Mouse (Mus musculus) hindbrain, postnatal 0 days (tissue): ENCODE measurements at regions not wholly inside any gene's neighbourhood (a gene's known extent, or its start where the extent isn't known, plus 50 kb on each side); places are given as distances from the start of the nearest gene placed in this dataset.

Experiments used
- ATAC-seq: fragments of 200-750 bp; cut with Nextera tagmentation; 2 replicates; pipeline ENCODE4 v1.8.0; 2017; ENCODE audit warnings: mild to moderate bottlenecking, moderate TSS enrichment, moderate library complexity
- DNase-seq: peaks from one replicate; pipeline ENCODE4 v3.0.0-alpha.2; 2015; ENCODE audit warnings: low spot score
- H3K27ac ChIP-seq: fragments of 300-500 bp; sonication (generic); 2 replicates; pipeline ENCODE4 v1.5.1; 2014; ENCODE audit warnings: mild to moderate bottlenecking
- H3K27me3 ChIP-seq: fragments of 300-500 bp; sonication (generic); 2 replicates; pipeline ENCODE4 v1.6.1; 2014; ENCODE audit warnings: low read length, mixed read lengths; ENCODE audit not compliant: insufficient read depth
- H3K36me3 ChIP-seq: fragments of 300-500 bp; sonication (generic); 2 replicates; pipeline ENCODE4 v1.6.1; 2014; ENCODE audit warnings: low read length, mixed read lengths; ENCODE audit not compliant: insufficient read depth
- H3K4me1 ChIP-seq: fragments of 300-500 bp; sonication (generic); 2 replicates; pipeline ENCODE4 v1.6.1; 2014; ENCODE audit warnings: antibody characterized with exemption, low read length, mixed read lengths; ENCODE audit not compliant: insufficient read depth
- H3K4me2 ChIP-seq: fragments of 300-500 bp; sonication (generic); 2 replicates; pipeline ENCODE4 v1.6.1; 2014; ENCODE audit warnings: low read depth, mild to moderate bottlenecking, low read length, moderate library complexity, mixed read lengths
- H3K4me3 ChIP-seq: fragments of 300-500 bp; sonication (generic); 2 replicates; pipeline ENCODE4 v1.5.1; 2014; ENCODE audit warnings: low read length
- H3K9ac ChIP-seq: fragments of 300-500 bp; sonication (generic); replicated peaks from 2 replicates; pipeline ENCODE4 v1.6.1; 2014; ENCODE audit warnings: mild to moderate bottlenecking, low read length, moderate library complexity, mixed read lengths
- H3K9me3 ChIP-seq: fragments of 300-500 bp; sonication (generic); 2 replicates; pipeline ENCODE4 v1.6.1; 2016; ENCODE audit warnings: low read length, mixed read lengths
- CTCF ChIP-seq: IDR thresholded peaks from 2 replicates; pipeline ENCODE4 v1.5.1; 2016; ENCODE audit warnings: antibody characterized with exemption, control low read depth, low read depth
- whole genome bisulfite sequencing: fragments of 180-500 bp; shearing (Covaris S2); extraction: QIAGEN DNeasy Blood & Tissue Kit; methylation state at CpG from one replicate; pipeline ENCODE4 v1.1.7; 2014; 5-methylcytosine and 5-hydroxymethylcytosine counted together

GRCm38 (mm10) chr10:92325284-92325989, 396.8 kb downstream of the Nedd1 start:
- ATAC-seq = no peak
- 72% methylated on average over 4 of the region's 4 CpGs for WGBS

GRCm38 (mm10) chr10:92314606-92315005, 407.6 kb downstream of the Nedd1 start:
- DNase-seq (peak; percentile 49), ATAC-seq (peak; percentile 68; the same call in 1 of the 2 replicates)
- Histone ChIP-seq H3K27ac (no peak overlapping the region), H3K4me1 (no peaks in the 10 kb centered on the region), H3K27me3 (no peaks in the 10 kb centered on the region), H3K36me3 (no peaks in the 10 kb centered on the region), H3K9me3 (no peaks in the 10 kb centered on the region), H3K9ac (no peak overlapping the region), H3K4me2 (no peak overlapping the region), H3K4me3 (no peak overlapping the region)
- TF ChIP-seq CTCF = no peak
- 36% methylated on average over 3 of the region's 3 CpGs for WGBS

More at GRCm38 (mm10) chr10:92325284-92325989, 396.8 kb downstream of the Nedd1 start:
- Histone ChIP-seq H3K9ac (no peak overlapping the region), H3K27ac (no peak overlapping the region), H3K36me3 (no peaks in the 10 kb centered on the region), H3K4me2 (no peak overlapping the region), H3K4me1 (no peaks in the 10 kb centered on the region), H3K9me3 (no peaks in the 10 kb centered on the region), H3K27me3 (no peaks in the 10 kb centered on the region), H3K4me3 (no peak overlapping the region)
- no peak for TF ChIP-seq CTCF
- DNase-seq = no peak

GRCm38 (mm10) chr10:92312278-92312677, 409.9 kb downstream of the Nedd1 start:
- no peak for DNase-seq
- WGBS = 57% methylated on average over 6 of the region's 6 CpGs

GRCm38 (mm10) chr10:92308643-92309042, 413.6 kb downstream of the Nedd1 start:
- H3K4me3 ChIP-seq = no peak overlapping the region
- H3K9ac ChIP-seq = no peak overlapping the region
- WGBS = 85% methylated on average over 3 of the region's 3 CpGs
- DNase-seq = no peak
- TF ChIP-seq CTCF = no peak
- ATAC-seq = no peak
- no peaks in the 10 kb centered on the region for H3K36me3 ChIP-seq
- no peaks in the 10 kb centered on the region for H3K27me3 ChIP-seq
- H3K4me2 ChIP-seq = no peak overlapping the region
- no peaks in the 10 kb centered on the region for H3K9me3 ChIP-seq
- no peaks in the 10 kb centered on the region for H3K4me1 ChIP-seq
- H3K27ac ChIP-seq = no peak overlapping the region

More at GRCm38 (mm10) chr10:92312278-92312677, 409.9 kb downstream of the Nedd1 start:
- no peak for TF ChIP-seq CTCF
- Histone ChIP-seq H3K36me3 (no peaks in the 10 kb centered on the region), H3K27me3 (no peaks in the 10 kb centered on the region), H3K27ac (no peak overlapping the region), H3K4me3 (no peak overlapping the region), H3K9ac (no peak overlapping the region), H3K4me2 (no peak overlapping the region), H3K4me1 (no peaks in the 10 kb centered on the region), H3K9me3 (no peaks in the 10 kb centered on the region)
- ATAC-seq = no peak

- Histone ChIP-seq H3K9me3 (no peaks in the 10 kb centered on the region), H3K27ac (no peak overlapping the region), H3K4me3 (no peak overlapping the region), H3K9ac (no peak overlapping the region), H3K4me2 (no peak overlapping the region), H3K27me3 (no peaks in the 10 kb centered on the region), H3K4me1 (no peaks in the 10 kb centered on the region), H3K36me3 (no peaks in the 10 kb centered on the region)
- 30% methylated on average over 3 of the region's 3 CpGs for WGBS
- peak; percentile 74 for DNase-seq
- no peak for ATAC-seq
- TF ChIP-seq CTCF = peak; percentile 83
Observed at GRCm38 (mm10) chr10:92307861-92308260, 414.4 kb downstream of the Nedd1 start.

- no peak for ATAC-seq
- Histone ChIP-seq H3K27me3 (no peaks in the 10 kb centered on the region), H3K36me3 (no peaks in the 10 kb centered on the region), H3K9me3 (no peaks in the 10 kb centered on the region), H3K4me3 (no peak overlapping the region), H3K4me1 (0 out of 2 replicates have a peak, but pooled peaks cover 3% of the 10 kb centered on the region), H3K27ac (no peak overlapping the region), H3K9ac (no peak overlapping the region), H3K4me2 (no peak overlapping the region)
- no peak for TF ChIP-seq CTCF
- no peak for DNase-seq
- WGBS = 80% methylated on average over 13 of the region's 13 CpGs
Observed at GRCm38 (mm10) chr10:92298693-92299092, 423.5 kb downstream of the Nedd1 start.

GRCm38 (mm10) chr10:92296837-92297236, 425.4 kb downstream of the Nedd1 start:
- Histone ChIP-seq H3K27ac (no peak overlapping the region), H3K36me3 (no peaks in the 10 kb centered on the region), H3K4me1 (0 out of 2 replicates have a peak, but pooled peaks cover 3% of the 10 kb centered on the region), H3K9ac (no peak overlapping the region), H3K9me3 (no peaks in the 10 kb centered on the region), H3K4me3 (no peak overlapping the region), H3K27me3 (no peaks in the 10 kb centered on the region), H3K4me2 (no peak overlapping the region)
- no peak for DNase-seq
- TF ChIP-seq CTCF = no peak
- no peak for ATAC-seq
- 56% methylated on average over 4 of the region's 4 CpGs for WGBS
